Mouse (Mus musculus): Measurements from ENCODE around the gene Med27.

Gene Med27

GRCm38 (mm10) chr2:29468517-29468936, 121.9 kb downstream of the Med27 start:
- peak; percentile 32 to 42 for DNase-seq (ENCODE audit: low spot score in 2 of 2)

GRCm38 (mm10) chr2:29472952-29473437, 126.4 kb downstream of the Med27 start:
- no peak for DNase-seq (ENCODE audit: low spot score in 2 of 2)

GRCm38 (mm10) chr2:29473907-29474306, 127.3 kb downstream of the Med27 start:
- no peak for DNase-seq (ENCODE audit: low spot score in 2 of 2)

- no peak for DNase-seq (ENCODE audit: low spot score in 2 of 2)
Measured at GRCm38 (mm10) chr2:29476702-29477101, 130.1 kb downstream of the Med27 start.

GRCm38 (mm10) chr2:29481856-29482255, 135.2 kb downstream of the Med27 start:
- DNase-seq (ENCODE audit: low spot score in 2 of 2) = no peak

- no peak for DNase-seq (ENCODE audit: low spot score in 2 of 2)
Measured at GRCm38 (mm10) chr2:29482979-29483718, 136.5 kb downstream of the Med27 start.

- no peak for DNase-seq (ENCODE audit: low spot score in 2 of 2)
Measured at GRCm38 (mm10) chr2:29485519-29485918, 138.9 kb downstream of the Med27 start.

- DNase-seq (ENCODE audit: low spot score in 2 of 2) = no peak
Measured at GRCm38 (mm10) chr2:29486491-29486890, 139.9 kb downstream of the Med27 start.

GRCm38 (mm10) chr2:29487652-29488051, 141.0 kb downstream of the Med27 start:
- DNase-seq (ENCODE audit: low spot score in 2 of 2) = no peak

- DNase-seq (ENCODE audit: low spot score in 2 of 2) = no peak
Measured at GRCm38 (mm10) chr2:29488379-29489236, 142.0 kb downstream of the Med27 start.

- no peak for DNase-seq (ENCODE audit: low spot score in 2 of 2)
Measured at GRCm38 (mm10) chr2:29491656-29492055, 145.0 kb downstream of the Med27 start.

- DNase-seq (ENCODE audit: low spot score in 2 of 2) = no peak
Measured at GRCm38 (mm10) chr2:29493396-29494031, 146.9 kb downstream of the Med27 start.

- DNase-seq (ENCODE audit: low spot score in 2 of 2) = no peak
Measured at GRCm38 (mm10) chr2:29495271-29495670, 148.7 kb downstream of the Med27 start.

GRCm38 (mm10) chr2:29500601-29501350, 154.2 kb downstream of the Med27 start:
- no peak for DNase-seq (ENCODE audit: low spot score in 2 of 2)

GRCm38 (mm10) chr2:29501381-29501780, 154.8 kb downstream of the Med27 start:
- DNase-seq (ENCODE audit: low spot score in 2 of 2) = no peak

- no peak for DNase-seq (ENCODE audit: low spot score in 2 of 2)
Measured at GRCm38 (mm10) chr2:29504848-29505247, 158.2 kb downstream of the Med27 start.

GRCm38 (mm10) chr2:29506411-29506810, 159.8 kb downstream of the Med27 start:
- no peak for DNase-seq (ENCODE audit: low spot score in 2 of 2)

- no peak for DNase-seq (ENCODE audit: low spot score in 2 of 2)
Measured at GRCm38 (mm10) chr2:29513131-29513530, 166.5 kb downstream of the Med27 start.

GRCm38 (mm10) chr2:29514836-29515235, 168.2 kb downstream of the Med27 start:
- DNase-seq (ENCODE audit: low spot score in 2 of 2) = no peak

GRCm38 (mm10) chr2:29515831-29516447, 169.3 kb downstream of the Med27 start:
- DNase-seq (ENCODE audit: low spot score in 2 of 2) = no peak

GRCm38 (mm10) chr2:29516621-29517170, 170.1 kb downstream of the Med27 start:
- no peak for DNase-seq (ENCODE audit: low spot score in 2 of 2)

Data from frontal cortex, postnatal 10 days (tissue).